Mouse (Mus musculus): ENCODE results near the gene Prlr.

Gene Prlr

GRCm38 (mm10) chr15:10177083-10177482 lies at the start of gene Prlr:
Gene Prlr (plus strand): TSS chr15:10177238.
- DNase-seq, result no peak

GRCm38 (mm10) chr15:10133781-10134180 lies 43.3 kb upstream of the Prlr start:
- no peak for DNase-seq

- no peak for DNase-seq
Measured at GRCm38 (mm10) chr15:10134889-10135288, 42.1 kb upstream of the Prlr start.

GRCm38 (mm10) chr15:10144520-10144919 lies 32.5 kb upstream of the Prlr start:
- DNase-seq, result peak; percentile 21 to 26

GRCm38 (mm10) chr15:10148196-10148595 lies 28.8 kb upstream of the Prlr start:
- no peak for DNase-seq

- no peak for DNase-seq
Measured at GRCm38 (mm10) chr15:10160663-10161062, 16.4 kb upstream of the Prlr start.

GRCm38 (mm10) chr15:10175078-10175477 lies 2.0 kb upstream of the Prlr start:
- no peak for DNase-seq

GRCm38 (mm10) chr15:10175656-10176055 lies 1.4 kb upstream of the Prlr start:
- no peak for DNase-seq

- peak in 1 of 2 experiments; percentile 27 for DNase-seq
Measured at GRCm38 (mm10) chr15:10177519-10178130, 587 bp downstream of the Prlr start.

- peak; percentile 12 to 14 for DNase-seq
Measured at GRCm38 (mm10) chr15:10178131-10178566, 1.1 kb downstream of the Prlr start.

GRCm38 (mm10) chr15:10180694-10181093 lies 3.7 kb downstream of the Prlr start:
- no peak for DNase-seq

GRCm38 (mm10) chr15:10192101-10192630 lies 15.1 kb downstream of the Prlr start:
- DNase-seq, result no peak

- no peak for DNase-seq
Measured at GRCm38 (mm10) chr15:10200991-10201390, 24.0 kb downstream of the Prlr start.

- no peak for DNase-seq
Measured at GRCm38 (mm10) chr15:10202504-10203302, 25.7 kb downstream of the Prlr start.

- no peak for DNase-seq
Measured at GRCm38 (mm10) chr15:10210261-10210770, 33.3 kb downstream of the Prlr start.

- no peak for DNase-seq
Measured at GRCm38 (mm10) chr15:10211992-10212391, 35.0 kb downstream of the Prlr start.

- no peak for DNase-seq
Measured at GRCm38 (mm10) chr15:10213213-10213612, 36.2 kb downstream of the Prlr start.

- DNase-seq, result no peak
Measured at GRCm38 (mm10) chr15:10213710-10214109, 36.7 kb downstream of the Prlr start.

- DNase-seq, result no peak
Measured at GRCm38 (mm10) chr15:10215719-10216118, 38.7 kb downstream of the Prlr start.

GRCm38 (mm10) chr15:10216189-10216588 lies 39.2 kb downstream of the Prlr start:
- no peak for DNase-seq

GRCm38 (mm10) chr15:10223614-10224155 lies 46.6 kb downstream of the Prlr start:
- no peak for DNase-seq

GRCm38 (mm10) chr15:10225701-10226100 lies 48.7 kb downstream of the Prlr start:
- no peak for DNase-seq

- DNase-seq, result no peak
Measured at GRCm38 (mm10) chr15:10228636-10229035, 51.6 kb downstream of the Prlr start.

GRCm38 (mm10) chr15:10235977-10236376 lies 58.9 kb downstream of the Prlr start:
- no peak for DNase-seq

Data from B cell, adult 2 months (primary cell).